Mouse (Mus musculus) kidney, adult 2 months (tissue): ENCODE measurements around the gene Scyl1.

Experiments
- CTCF ChIP-seq: fragments of 200-500 bp; conservative IDR thresholded peaks from 2 replicates; pipeline ENCODE4 v1.5.1; 2011; ENCODE audit warnings: low read depth, mild to moderate bottlenecking, control low read depth, low read length, moderate library complexity, mixed read lengths; ENCODE audit not compliant: insufficient read depth, insufficient read length
- POLR2A ChIP-seq: fragments of 200-500 bp; IDR thresholded peaks from one replicate; pipeline ENCODE4 v1.6.1; 2011; ENCODE audit warnings: low read depth, low read length, control low read depth

DNA sequence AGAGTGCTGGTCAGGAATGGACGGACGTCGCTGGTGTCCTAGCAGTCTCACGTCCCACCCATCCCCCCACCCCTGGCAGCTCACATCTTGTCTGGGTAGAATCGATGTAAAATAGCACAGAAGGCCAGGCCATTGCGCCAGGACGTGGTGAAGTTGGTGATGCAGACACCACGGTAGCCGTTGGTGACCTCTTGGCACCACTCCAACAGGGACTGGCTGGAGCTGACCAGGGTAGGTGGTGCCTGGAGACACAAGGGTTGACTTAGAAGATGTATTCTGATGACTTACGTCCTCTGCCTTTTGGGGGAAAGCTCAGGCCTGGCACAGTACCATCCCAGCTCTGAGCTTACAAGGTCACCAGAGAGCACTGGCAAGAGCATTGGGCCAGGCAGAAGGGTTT is 54.3 kb downstream of the Scyl1 start:
- TF ChIP-seq CTCF (no peak), POLR2A (no peak)
